Mouse (Mus musculus) ES-E14 (cell line): ENCODE measurements at regions not wholly inside any gene's neighbourhood (a gene's known extent, or its start where the extent isn't known, plus 50 kb on each side); places are given as distances from the start of the nearest gene placed in this dataset.
A peak's percentile ranks its signal among the peaks of the same experiment; 100 is the strongest.

Experiments
- DNase-seq: peaks from one replicate; pipeline ENCODE4 v3.0.0-alpha.2; 2013; ENCODE audit warnings: low read depth, low spot score
- H3K27ac ChIP-seq: 2 replicates; pipeline ENCODE4 v1.5.1; 2012; ENCODE audit warnings: low read depth, mild to moderate bottlenecking, low read length, moderate library complexity, mixed read lengths; ENCODE audit not compliant: poor library complexity, insufficient read depth, severe bottlenecking
- H3K36me3 ChIP-seq: 2 replicates; pipeline ENCODE4 v1.6.1; 2012; ENCODE audit warnings: mild to moderate bottlenecking, low read length, moderate library complexity, mixed read lengths; ENCODE audit not compliant: control insufficient read depth, poor library complexity, insufficient read depth, severe bottlenecking
- H3K4me1 ChIP-seq, 2 experiments: fragments of 150-350 bp in 1 of 2; sonication (generic) in 1 of 2; 2 replicates each; pipeline ENCODE4 v1.6.1; 2012; ENCODE audit warnings: low read length in 2 of 2, mild to moderate bottlenecking in 1 of 2, mixed read lengths in 1 of 2; ENCODE audit not compliant: control insufficient read depth in 2 of 2, insufficient read depth in 2 of 2, poor library complexity in 1 of 2
- H3K4me3 ChIP-seq, 2 experiments: fragments of 150-350 bp in 1 of 2; sonication (generic) in 1 of 2; 2 replicates each; pipeline ENCODE4 v1.5.1; 2012; ENCODE audit warnings: low read length in 2 of 2, low read depth in 1 of 2, mild to moderate bottlenecking in 1 of 2, mixed read lengths in 1 of 2; ENCODE audit not compliant: insufficient read depth in 1 of 2, poor library complexity in 1 of 2, severe bottlenecking in 1 of 2
- H3K9ac ChIP-seq: 2 replicates; pipeline ENCODE4 v1.6.1; 2012; ENCODE audit warnings: low read depth, mild to moderate bottlenecking, low read length, mixed read lengths; ENCODE audit not compliant: poor library complexity, insufficient read depth, severe bottlenecking
- H3K9me3 ChIP-seq: fragments of 150-350 bp; sonication (generic); 2 replicates; pipeline ENCODE4 v1.6.1; 2012; ENCODE audit warnings: low read depth, mild to moderate bottlenecking, low read length; ENCODE audit not compliant: control insufficient read depth, insufficient read depth
- CHD2 ChIP-seq: IDR thresholded peaks from 2 replicates; pipeline ENCODE4 v1.6.1; 2014; ENCODE audit warnings: mild to moderate bottlenecking, low read depth, low read length, inconsistent platforms
- HCFC1 ChIP-seq: IDR thresholded peaks from 2 replicates; pipeline ENCODE4 v1.6.1; 2012; ENCODE audit warnings: low read length, inconsistent platforms, borderline replicate concordance; ENCODE audit not compliant: insufficient read depth
- MAFK ChIP-seq: IDR thresholded peaks from 2 replicates; pipeline ENCODE4 v1.6.1; 2014; ENCODE audit warnings: mild to moderate bottlenecking, low read depth, low read length, inconsistent platforms; ENCODE audit not compliant: insufficient read depth
- ZC3H11A ChIP-seq: IDR thresholded peaks from 2 replicates; pipeline ENCODE4 v1.6.1; 2012; ENCODE audit warnings: low read depth, mild to moderate bottlenecking, inconsistent platforms, low read length, borderline replicate concordance
- ZNF384 ChIP-seq: IDR thresholded peaks from 2 replicates; pipeline ENCODE4 v1.6.1; 2012; ENCODE audit warnings: low read depth, low read length, inconsistent platforms
- in situ Hi-C, 2 experiments: fragments of 600-800 bp; cut with MboI; formaldehyde crosslinking; loops; one replicate each; pipeline ENCODE4 v1.15.1; 2025; ENCODE audit warnings: low sequenced_read_pairs in 2 of 2, inconsistent platforms in 1 of 2; ENCODE audit not compliant: unreplicated experiment in 2 of 2

DNA sequence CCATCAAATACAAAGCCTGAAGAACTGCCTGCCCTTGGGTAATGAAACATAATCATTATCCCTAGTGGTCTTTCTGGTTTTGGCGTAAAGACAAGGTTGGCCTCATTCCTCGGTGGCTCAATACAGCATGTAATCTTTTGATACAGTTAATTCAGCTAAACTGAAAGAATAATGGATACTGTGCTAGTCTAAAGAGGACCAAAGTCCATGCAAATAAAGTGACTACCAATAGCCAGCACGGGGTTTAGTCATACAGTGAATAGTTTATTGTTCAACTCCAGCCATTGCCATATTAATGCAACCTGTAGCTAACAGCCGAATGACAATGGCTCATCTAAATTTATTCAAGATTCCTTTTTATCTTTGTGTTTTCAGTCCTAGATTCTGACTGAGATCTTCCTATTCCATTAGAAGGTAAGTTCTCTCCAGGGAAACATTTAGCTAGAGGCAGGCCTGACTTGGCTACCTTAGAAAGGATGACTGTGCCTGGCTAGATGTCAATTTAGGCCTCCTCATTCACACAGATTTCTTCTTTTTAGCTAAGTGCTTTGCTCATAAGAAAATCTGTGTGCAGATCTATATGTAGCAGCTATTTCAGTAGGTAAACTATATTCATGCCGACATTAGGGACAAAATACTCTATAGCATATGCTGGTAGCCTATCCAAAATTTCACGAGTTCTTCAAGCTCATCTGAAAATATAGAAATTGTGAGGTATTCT is 74.4 kb downstream of the Arrdc3 start:
- Histone ChIP-seq H3K9me3 (no peaks in the 10 kb centered on the region), H3K9ac (no peak overlapping the region), H3K36me3 (no peaks in the 10 kb centered on the region; the same call in 1 of the 2 replicates), H3K4me3 (no peak overlapping the region), H3K4me1 (no peaks in the 10 kb centered on the region; a peak in 1 of 4 replicates), H3K27ac (no peak overlapping the region)
- no peak for DNase-seq
- in situ Hi-C loops = no loop called here
- no peak for TF ChIP-seq MAFK
- TF ChIP-seq ZC3H11A = no peak
- no peak for TF ChIP-seq ZNF384
- no peak for TF ChIP-seq HCFC1
- no peak for TF ChIP-seq CHD2

DNA sequence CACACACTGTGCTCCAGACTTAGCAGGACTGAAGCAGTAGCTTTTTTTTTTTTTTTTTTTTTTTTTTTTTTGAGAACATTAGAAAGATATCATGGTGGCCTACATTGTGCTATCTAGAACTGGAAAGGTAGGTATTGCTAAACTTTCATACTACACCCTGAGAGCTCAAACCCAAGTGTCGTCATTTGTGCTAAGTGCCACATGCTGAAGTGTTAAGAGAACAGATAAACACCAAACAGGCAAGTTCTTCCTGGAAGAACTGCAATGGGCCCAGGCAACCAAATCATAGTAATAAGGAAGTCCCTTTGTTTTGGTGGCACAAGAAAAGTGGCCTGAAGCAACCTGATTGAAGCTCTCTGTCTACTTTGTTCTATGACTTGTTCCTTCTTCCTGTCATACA is 76.6 kb downstream of the Arrdc3 start:
- H3K9ac ChIP-seq = no peak overlapping the region
- DNase-seq = no peak
- H3K27ac ChIP-seq = no peak overlapping the region
- no peak for TF ChIP-seq CHD2
- no peak for TF ChIP-seq HCFC1
- peaks cover 2 to 5% of the 10 kb centered on the region in 2 experiments; a peak in 3 of 4 replicates for H3K4me1 ChIP-seq
- no peak overlapping the region for H3K4me3 ChIP-seq
- no peaks in the 10 kb centered on the region for H3K9me3 ChIP-seq
- in situ Hi-C loops = no loop called here
- H3K36me3 ChIP-seq = no peaks in the 10 kb centered on the region; the same call in 1 of the 2 replicates

- H3K4me1 ChIP-seq = peaks cover 2 to 5% of the 10 kb centered on the region in 2 experiments; a peak in 3 of 4 replicates
- H3K36me3 ChIP-seq = no peaks in the 10 kb centered on the region
- H3K4me3 ChIP-seq = peak overlapping the region in 1 of 2 experiments; percentile 20; a peak in 1 of 4 replicates
- in situ Hi-C loops = no loop called here
- H3K9ac ChIP-seq = no peak overlapping the region
- no peak for DNase-seq
- H3K9me3 ChIP-seq = no peaks in the 10 kb centered on the region
- no peak overlapping the region for H3K27ac ChIP-seq
- TF ChIP-seq HCFC1 = no peak
- no peak for TF ChIP-seq ZNF384
- no peak for TF ChIP-seq ZC3H11A
- no peak for TF ChIP-seq CHD2
- no peak for TF ChIP-seq MAFK
Observed at GRCm38 (mm10) chr13:80961985-80962617, 78.9 kb downstream of the Arrdc3 start.

GRCm38 (mm10) chr13:80962789-80963590 is 79.8 kb downstream of the Arrdc3 start:
- peak overlapping the region; percentile 68 for H3K9ac ChIP-seq
- TF ChIP-seq MAFK = peak; percentile 95
- no peak for TF ChIP-seq HCFC1
- in situ Hi-C loops = no loop called here
- no peaks in the 10 kb centered on the region for H3K36me3 ChIP-seq
- DNase-seq = peak; percentile 34
- H3K27ac ChIP-seq = no peak overlapping the region
- no peaks in the 10 kb centered on the region for H3K9me3 ChIP-seq
- H3K4me1 ChIP-seq = peaks cover 2 to 5% of the 10 kb centered on the region in 2 experiments; a peak in 3 of 4 replicates
- H3K4me3 ChIP-seq = peak overlapping the region; percentile 54 to 69
